Mouse (Mus musculus) MEL (cell line): ENCODE results near the gene Fbxo6. TPM values are rescaled to one million over a fixed set of nuclear protein-coding genes. Genes with fewer than 3 reads are reported as not detected.

Experiments
- DNase-seq: peaks from one replicate; pipeline ENCODE4 v3.0.0; 2011; ENCODE audit warnings: low read depth, low spot score
- H3K27ac ChIP-seq: 2 replicates; pipeline ENCODE4 v1.5.1; 2012; ENCODE audit warnings: low read depth, mild to moderate bottlenecking, control low read depth, low read length, moderate library complexity; ENCODE audit not compliant: control insufficient read depth
- H3K27me3 ChIP-seq, 2 experiments: fragments of 150-350 bp in 1 of 2; sonication (generic) in 1 of 2; 2 replicates each; pipeline ENCODE4 v1.6.1; 2012; ENCODE audit warnings: low read length in 2 of 2, mild to moderate bottlenecking in 2 of 2, improper control_type of control experiment in 1 of 2, moderate library complexity in 1 of 2; ENCODE audit not compliant: insufficient read depth in 2 of 2, control insufficient read depth in 1 of 2
- H3K36me3 ChIP-seq, 2 experiments: 2 replicates each; pipeline ENCODE4 v1.6.1; 2012 to 2014; ENCODE audit warnings: low read length in 2 of 2, improper control_type of control experiment in 1 of 2, inconsistent platforms in 1 of 2, mild to moderate bottlenecking in 1 of 2; ENCODE audit not compliant: insufficient read depth in 2 of 2, control insufficient read depth in 1 of 2
- H3K4me1 ChIP-seq, 2 experiments: fragments of 150-350 bp in 1 of 2; sonication (generic) in 1 of 2; 2 replicates each; pipeline ENCODE4 v1.6.1; 2012; ENCODE audit warnings: low read length in 2 of 2, improper control_type of control experiment in 1 of 2, mild to moderate bottlenecking in 1 of 2; ENCODE audit not compliant: insufficient read depth in 2 of 2, control insufficient read depth in 1 of 2
- H3K4me3 ChIP-seq, 2 experiments: fragments of 150-350 bp in 1 of 2; sonication (generic) in 1 of 2; 2 replicates each; pipeline ENCODE4 v1.5.1; 2012; ENCODE audit warnings: low read depth in 2 of 2, low read length in 2 of 2, mild to moderate bottlenecking in 2 of 2, moderate library complexity in 2 of 2, control low read depth in 1 of 2, improper control_type of control experiment in 1 of 2; ENCODE audit not compliant: control insufficient read depth in 1 of 2, insufficient read depth in 1 of 2
- H3K79me2 ChIP-seq: 2 replicates; pipeline ENCODE4 v1.6.1; 2012; ENCODE audit warnings: mild to moderate bottlenecking, low read length, moderate library complexity; ENCODE audit not compliant: control insufficient read depth, poor library complexity, insufficient read depth
- H3K9ac ChIP-seq: 2 replicates; pipeline ENCODE4 v1.6.1; 2012; ENCODE audit warnings: low read depth, mild to moderate bottlenecking, control low read depth, low read length, moderate library complexity; ENCODE audit not compliant: control insufficient read depth, poor library complexity, severe bottlenecking
- H3K9me3 ChIP-seq: fragments of 150-350 bp; sonication (generic); replicated peaks from 2 replicates; pipeline ENCODE4 v1.6.1; 2012; ENCODE audit warnings: mild to moderate bottlenecking, low read length, improper control_type of control experiment, moderate library complexity; ENCODE audit not compliant: insufficient read depth
- BHLHE40 ChIP-seq: IDR thresholded peaks from 2 replicates; pipeline ENCODE4 v1.6.1; 2012; ENCODE audit warnings: low read depth, mild to moderate bottlenecking, inconsistent platforms, low read length, improper control_type of control experiment, borderline replicate concordance
- CHD2 ChIP-seq: IDR thresholded peaks from 2 replicates; pipeline ENCODE4 v1.6.1; 2011; ENCODE audit warnings: low read length, improper control_type of control experiment
- E2F4 ChIP-seq: IDR thresholded peaks from 2 replicates; pipeline ENCODE4 v1.6.1; 2011; ENCODE audit warnings: low read depth, low read length, improper control_type of control experiment, borderline replicate concordance
- EP300 ChIP-seq, 2 experiments: IDR thresholded peaks; 2 replicates each; pipeline ENCODE4 v1.6.1; 2011; ENCODE audit warnings: improper control_type of control experiment in 2 of 2, low read length in 2 of 2, low read depth in 1 of 2, mild to moderate bottlenecking in 1 of 2
- GABPA ChIP-seq: IDR thresholded peaks from 2 replicates; pipeline ENCODE4 v1.6.1; 2012; ENCODE audit warnings: low read depth, mild to moderate bottlenecking, inconsistent platforms, low read length, improper control_type of control experiment, moderate library complexity
- JUND ChIP-seq: IDR thresholded peaks from 2 replicates; pipeline ENCODE4 v1.6.1; 2011; ENCODE audit warnings: low read depth, mild to moderate bottlenecking, improper control_type of control experiment, low read length
- KAT2A ChIP-seq: conservative IDR thresholded peaks from 2 replicates; pipeline ENCODE4 v1.6.1; 2012; ENCODE audit warnings: low read depth, low read length, improper control_type of control experiment, inconsistent platforms
- MAZ ChIP-seq: IDR thresholded peaks from 2 replicates; pipeline ENCODE4 v1.6.1; 2012; ENCODE audit warnings: low read depth, mild to moderate bottlenecking, inconsistent platforms, low read length, improper control_type of control experiment
- MEF2A ChIP-seq: IDR thresholded peaks from 2 replicates; pipeline ENCODE4 v1.6.1; 2014; ENCODE audit warnings: low read depth, mild to moderate bottlenecking, inconsistent platforms, low read length, improper control_type of control experiment; ENCODE audit not compliant: poor library complexity, insufficient replicate concordance, severe bottlenecking; ENCODE audit errors: extremely low read depth
- MXI1 ChIP-seq: IDR thresholded peaks from 2 replicates; pipeline ENCODE4 v1.6.1; 2011; ENCODE audit warnings: mild to moderate bottlenecking, low read depth, low read length, improper control_type of control experiment
- MYB ChIP-seq: IDR thresholded peaks from 2 replicates; pipeline ENCODE4 v1.6.1; 2011; ENCODE audit warnings: mild to moderate bottlenecking, low read depth, low read length, improper control_type of control experiment
- MYC ChIP-seq: IDR thresholded peaks from 2 replicates; pipeline ENCODE4 v1.6.1; 2011; ENCODE audit warnings: low read depth, mild to moderate bottlenecking, low read length, improper control_type of control experiment, moderate library complexity
- NELFE ChIP-seq: IDR thresholded peaks from 2 replicates; pipeline ENCODE4 v1.6.1; 2011; ENCODE audit warnings: low read depth, low read length, improper control_type of control experiment
- NRF1 ChIP-seq: IDR thresholded peaks from 2 replicates; pipeline ENCODE4 v1.6.1; 2014; ENCODE audit warnings: low read depth, mild to moderate bottlenecking, inconsistent platforms, low read length, improper control_type of control experiment, moderate library complexity; ENCODE audit not compliant: poor library complexity, insufficient read depth, severe bottlenecking
- POLR2A ChIP-seq, 2 experiments: IDR thresholded peaks; 2 replicates each; pipeline ENCODE4 v1.6.1; 2011 to 2012; ENCODE audit warnings: low read length in 2 of 2, mild to moderate bottlenecking in 2 of 2, control low read depth in 1 of 2, improper control_type of control experiment in 1 of 2, low read depth in 1 of 2, moderate library complexity in 1 of 2; ENCODE audit not compliant: control insufficient read depth in 1 of 2, insufficient read depth in 1 of 2, poor library complexity in 1 of 2
- POLR2AphosphoS2 ChIP-seq: IDR thresholded peaks from 2 replicates; pipeline ENCODE4 v1.6.1; 2011; ENCODE audit warnings: low read length, improper control_type of control experiment
- POLR2AphosphoS5 ChIP-seq: IDR thresholded peaks from 2 replicates; pipeline ENCODE4 v1.6.1; 2012; ENCODE audit warnings: low read depth, borderline replicate concordance, mild to moderate bottlenecking, inconsistent platforms, low read length, moderate library complexity, mixed read lengths
- RAD21 ChIP-seq: IDR thresholded peaks from 2 replicates; pipeline ENCODE4 v1.6.1; 2011; ENCODE audit warnings: mild to moderate bottlenecking, low read depth, low read length, improper control_type of control experiment
- RCOR1 ChIP-seq: IDR thresholded peaks from 2 replicates; pipeline ENCODE4 v1.6.1; 2012; ENCODE audit warnings: low read depth, mild to moderate bottlenecking, inconsistent platforms, low read length, improper control_type of control experiment
- SIN3A ChIP-seq: IDR thresholded peaks from 2 replicates; pipeline ENCODE4 v1.6.1; 2012; ENCODE audit warnings: low read length, improper control_type of control experiment, inconsistent platforms
- SMC3 ChIP-seq: IDR thresholded peaks from 2 replicates; pipeline ENCODE4 v1.6.1; 2011; ENCODE audit warnings: low read depth, low read length, improper control_type of control experiment
- TBP ChIP-seq: IDR thresholded peaks from 2 replicates; pipeline ENCODE4 v1.8.0; 2011; ENCODE audit warnings: low read depth, low read length, improper control_type of control experiment
- UBTF ChIP-seq: IDR thresholded peaks from 2 replicates; pipeline ENCODE4 v1.6.1; 2012; ENCODE audit warnings: low read depth, mild to moderate bottlenecking, inconsistent platforms, low read length, improper control_type of control experiment, moderate library complexity, borderline replicate concordance; ENCODE audit not compliant: insufficient read depth
- USF1 ChIP-seq: IDR thresholded peaks from 2 replicates; pipeline ENCODE4 v1.6.1; 2014; ENCODE audit warnings: low read depth, mild to moderate bottlenecking, inconsistent platforms, low read length, improper control_type of control experiment, moderate library complexity
- USF2 ChIP-seq, 2 experiments: IDR thresholded peaks; 2 replicates each; pipeline ENCODE4 v1.6.1; 2011 to 2012; ENCODE audit warnings: improper control_type of control experiment in 2 of 2, low read length in 2 of 2, borderline replicate concordance in 1 of 2, inconsistent platforms in 1 of 2, low read depth in 1 of 2, mild to moderate bottlenecking in 1 of 2; ENCODE audit not compliant: insufficient read depth in 1 of 2
- ZC3H11A ChIP-seq: IDR thresholded peaks from 2 replicates; pipeline ENCODE4 v1.6.1; 2012; ENCODE audit warnings: low read depth, mild to moderate bottlenecking, inconsistent platforms, low read length, improper control_type of control experiment
- ZKSCAN1 ChIP-seq: IDR thresholded peaks from 2 replicates; pipeline ENCODE4 v1.6.1; 2012; ENCODE audit warnings: low read depth, mild to moderate bottlenecking, inconsistent platforms, low read length, improper control_type of control experiment, moderate library complexity
- ZMIZ1 ChIP-seq: IDR thresholded peaks from 2 replicates; pipeline ENCODE4 v1.6.1; 2012; ENCODE audit warnings: low read depth, mild to moderate bottlenecking, inconsistent platforms, low read length, improper control_type of control experiment, moderate library complexity
- ZNF384 ChIP-seq: IDR thresholded peaks from 2 replicates; pipeline ENCODE4 v1.6.1; 2012; ENCODE audit warnings: low read depth, mild to moderate bottlenecking, inconsistent platforms, low read length, improper control_type of control experiment
- polyA plus RNA-seq, 2 experiments: library from polyadenylated mRNA; stranded (reverse) in 1 of 2; unstranded in 1 of 2; fragments of >175 nt in 1 of 2; fragments of >200 nt in 1 of 2; gene quantifications; 2 replicates each; pipeline versions ENCODE4 v1.2.1 to v1.2.4; 2012; ENCODE audit warnings: low replicate concordance in 2 of 2, low read depth in 1 of 2; ENCODE audit not compliant: insufficient read length in 2 of 2, insufficient read depth in 1 of 2, missing spikeins in 1 of 2
- total RNA-seq: library from RNA; depleted of rRNA; stranded (reverse); fragments of 300-350 nt; gene quantifications from 2 replicates; pipeline ENCODE4 v1.2.3, GENCODE M21; 2012

Fbxo6 gene
- total and polyA plus RNA-seq, 3 experiments: 37.3 to 62.6 TPM; not detected in 1

- H3K4me1 ChIP-seq: peaks cover 2 to 4% of the 10 kb centered on the region in 2 experiments; a peak in 3 of 4 replicates
- no peaks in the 10 kb centered on the region; a peak in 2 of 4 replicates for H3K27me3 ChIP-seq
- no peak within 1 kb of the TSS for H3K4me3 ChIP-seq
- no peaks in the 10 kb centered on the region for H3K79me2 ChIP-seq
- H3K9me3 ChIP-seq: no peaks in the 10 kb centered on the region
- TF ChIP-seq GABPA (no peak), BHLHE40 (no peak), ZNF384 (no peak), ZC3H11A (no peak), USF2 (IDR thresholded peaks at IDR 0.05; ENCODE audit: borderline replicate concordance in 1 of 2, insufficient read depth in 1 of 2, low read depth in 1 of 2, low read length in 2 of 2) (no peak), MEF2A (no peak), JUND (no peak), ZMIZ1 (no peak), KAT2A (no peak), POLR2A (IDR thresholded peaks at IDR 0.05; ENCODE audit: control insufficient read depth in 1 of 2, insufficient read depth in 1 of 2, low read depth in 1 of 2, low read length in 2 of 2, poor library complexity in 1 of 2) (no peak), POLR2AphosphoS2 (no peak), MXI1 (no peak), SIN3A (no peak), NRF1 (no peak), USF1 (no peak), TBP (no peak), RAD21 (no peak), NELFE (no peak), EP300 (IDR thresholded peaks at IDR 0.05; ENCODE audit: low read depth in 1 of 2, low read length in 2 of 2) (no peak)
- TF ChIP-seq, all 39 proteins: peak for 0
- DNase-seq: no peak
- no peak within 1 kb of the TSS for H3K9ac ChIP-seq
- H3K27ac ChIP-seq: no peak within 1 kb of the TSS
- H3K36me3 ChIP-seq: peaks cover 0 to 3% of the 10 kb centered on the region in 2 experiments; a peak in 2 of 4 replicates
Observed at GRCm38 (mm10) chr4:148130561-148131413, 21.2 kb downstream of the Fbxo6 start, which contains the start of gene Draxin. Gene Draxin, minus strand, starts transcription at chr4:148130698.

- peaks cover 0 to under 1% of the 10 kb centered on the region in 2 experiments; a peak in 2 of 4 replicates for H3K36me3 ChIP-seq
- H3K27me3 ChIP-seq: no peaks in the 10 kb centered on the region; a peak in 2 of 4 replicates
- DNase-seq: no peak
- H3K79me2 ChIP-seq: no peaks in the 10 kb centered on the region
- no peak within 1 kb of the TSS for H3K4me3 ChIP-seq
- no peaks in the 10 kb centered on the region for H3K9me3 ChIP-seq
- no peak within 1 kb of the TSS for H3K9ac ChIP-seq
- H3K4me1 ChIP-seq: peaks cover 1 to 2% of the 10 kb centered on the region in 2 experiments; a peak in 3 of 4 replicates
- H3K27ac ChIP-seq: no peak within 1 kb of the TSS
- no peak for TF ChIP-seq KAT2A
- TF ChIP-seq NRF1: no peak
- TF ChIP-seq UBTF: no peak
- TF ChIP-seq ZKSCAN1: no peak
- no peak for TF ChIP-seq E2F4
- no peak for TF ChIP-seq POLR2AphosphoS2
- no peak for TF ChIP-seq POLR2AphosphoS5
- TF ChIP-seq RCOR1: no peak
- no peak for TF ChIP-seq CHD2
- no peak for TF ChIP-seq USF2 (IDR thresholded peaks at IDR 0.05; ENCODE audit: borderline replicate concordance in 1 of 2, insufficient read depth in 1 of 2, low read depth in 1 of 2, low read length in 2 of 2)
- TF ChIP-seq SMC3: no peak
- no peak for TF ChIP-seq MAZ
- no peak for TF ChIP-seq JUND
- no peak for TF ChIP-seq MYB
- TF ChIP-seq MYC: no peak
Observed at GRCm38 (mm10) chr4:148130133-148130532, 21.8 kb downstream of the Fbxo6 start, which contains the start of gene Mad2l2. Gene Mad2l2, plus strand, starts transcription at chr4:148130384.
